Mouse (Mus musculus) testis, postnatal 14 days (tissue): Measurements from ENCODE around the gene Rab25.
"Not testable (repeated sequence)": the region's sequence is repeated elsewhere in the genome, so short reads cannot be mapped to it uniquely, and the experiment has no call there.

ENCODE experiments used
- DNase-seq: peaks from one replicate; pipeline ENCODE4 v3.0.0; 2021; ENCODE audit warnings: low spot score

Rab25 gene

GRCm38 (mm10) chr3:88548180-88548917, at the start of gene Rab25:
Gene Rab25 (minus strand): TSS chr3:88548300.
- no peak for DNase-seq

- not testable (repeated sequence) for DNase-seq
Measured at GRCm38 (mm10) chr3:88596547-88596946, 48.4 kb upstream of the Rab25 start.

GRCm38 (mm10) chr3:88593893-88594580, 45.9 kb upstream of the Rab25 start:
- DNase-seq = no peak

DNA sequence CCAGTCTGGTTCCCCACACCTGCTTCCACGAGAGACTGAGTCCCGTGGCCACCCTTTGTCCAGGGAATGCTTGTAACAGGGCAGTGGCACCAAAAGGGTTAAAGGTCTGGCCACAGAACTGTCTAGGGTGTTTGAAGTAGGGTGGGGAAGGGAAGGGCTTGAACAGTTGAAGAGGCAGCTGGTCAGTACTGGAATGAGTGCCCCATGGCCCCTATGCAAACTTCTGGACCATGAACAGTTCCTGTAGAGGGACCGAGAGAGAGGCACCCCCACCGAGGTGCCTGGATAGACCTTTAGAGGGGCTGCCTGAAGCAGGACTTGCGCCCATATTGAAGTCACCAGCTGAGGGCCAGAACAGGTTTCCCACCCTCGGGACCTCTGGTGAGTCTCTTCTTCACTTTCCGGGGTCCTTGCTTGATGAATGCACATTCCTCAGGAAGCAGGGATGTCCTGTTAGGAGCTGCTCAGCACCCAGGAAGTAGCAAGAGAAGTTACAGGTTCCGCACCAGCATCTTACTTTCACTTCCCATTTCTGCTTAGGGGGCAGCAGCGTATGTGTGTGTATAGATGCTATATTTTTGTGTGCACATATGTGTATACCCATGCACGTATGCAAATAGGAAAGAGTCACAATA, 45.0 kb upstream of the Rab25 start:
- DNase-seq = no peak

GRCm38 (mm10) chr3:88591950-88592731, 44.0 kb upstream of the Rab25 start:
- DNase-seq = no peak

- no peak for DNase-seq
Measured at GRCm38 (mm10) chr3:88591044-88591443, 42.9 kb upstream of the Rab25 start.

DNA sequence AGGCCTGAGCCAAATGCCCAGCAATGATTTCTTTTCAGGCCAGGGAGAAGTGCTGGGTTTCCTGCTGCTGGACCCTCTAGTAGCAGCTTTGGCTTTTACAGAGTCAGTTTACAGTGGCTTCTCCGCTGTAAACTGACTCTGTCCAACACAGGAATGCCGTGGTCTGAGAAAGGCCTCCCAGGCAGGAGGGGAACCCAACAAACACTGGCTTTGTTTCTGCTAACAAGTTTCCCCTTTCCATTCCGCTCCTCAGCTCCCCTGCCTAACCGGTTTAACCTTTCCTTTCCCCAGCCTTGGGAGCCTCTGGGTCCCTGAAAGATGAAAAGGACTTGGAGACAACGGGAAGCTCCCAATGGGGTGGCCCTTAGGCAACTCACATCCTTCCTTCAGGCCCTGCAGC, 42.1 kb upstream of the Rab25 start:
- no peak for DNase-seq

- DNase-seq = no peak
Measured at GRCm38 (mm10) chr3:88586640-88587039, 38.5 kb upstream of the Rab25 start.

- DNase-seq = no peak
Measured at GRCm38 (mm10) chr3:88585769-88586168, 37.7 kb upstream of the Rab25 start.

- peak; percentile 84 for DNase-seq
Measured at GRCm38 (mm10) chr3:88579454-88580117, 31.5 kb upstream of the Rab25 start.

DNA sequence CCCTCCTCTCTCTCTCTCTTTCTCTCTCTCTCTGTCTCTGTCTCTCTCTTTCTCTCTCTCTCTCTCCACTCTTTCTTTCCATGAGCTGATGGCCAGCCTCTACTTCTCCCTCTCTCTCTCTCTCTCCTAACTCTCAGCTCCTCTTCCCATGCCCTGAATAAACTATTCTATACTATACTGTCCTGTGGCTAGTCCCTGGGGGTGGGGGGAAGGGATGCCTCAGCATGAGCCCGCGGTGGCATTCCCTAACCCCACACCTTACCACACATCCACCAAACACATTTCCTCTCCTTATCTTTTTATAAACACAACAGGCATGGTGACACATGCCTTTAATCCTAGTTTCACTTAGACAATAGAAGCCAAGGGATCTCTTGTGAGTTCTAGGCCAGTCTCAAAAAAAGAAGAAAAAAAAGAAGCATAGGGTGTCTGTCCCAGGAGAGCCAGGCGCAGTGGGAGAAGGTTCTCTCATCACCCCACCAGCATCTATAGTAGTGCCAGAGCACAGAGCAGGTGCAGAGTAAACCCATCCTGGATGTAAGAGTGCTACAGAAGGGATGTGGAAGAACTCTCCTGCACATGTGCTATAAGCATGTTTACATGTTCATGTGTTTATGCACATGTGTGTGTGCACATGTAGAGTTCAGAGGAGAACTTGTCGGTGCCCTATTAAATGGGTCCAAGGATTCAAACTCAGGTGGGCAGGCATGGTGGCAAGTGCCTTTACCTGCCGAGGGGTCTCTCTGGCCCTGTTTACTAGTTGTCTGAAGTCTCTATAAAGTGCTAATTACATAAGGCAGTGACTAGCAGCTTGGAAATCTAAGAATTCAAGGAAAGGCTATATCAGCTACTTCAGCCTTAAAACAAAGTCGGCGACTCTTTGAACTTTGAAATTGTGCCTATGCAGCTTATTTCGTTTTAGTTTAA, 30.7 kb upstream of the Rab25 start:
- DNase-seq = no peak

DNA sequence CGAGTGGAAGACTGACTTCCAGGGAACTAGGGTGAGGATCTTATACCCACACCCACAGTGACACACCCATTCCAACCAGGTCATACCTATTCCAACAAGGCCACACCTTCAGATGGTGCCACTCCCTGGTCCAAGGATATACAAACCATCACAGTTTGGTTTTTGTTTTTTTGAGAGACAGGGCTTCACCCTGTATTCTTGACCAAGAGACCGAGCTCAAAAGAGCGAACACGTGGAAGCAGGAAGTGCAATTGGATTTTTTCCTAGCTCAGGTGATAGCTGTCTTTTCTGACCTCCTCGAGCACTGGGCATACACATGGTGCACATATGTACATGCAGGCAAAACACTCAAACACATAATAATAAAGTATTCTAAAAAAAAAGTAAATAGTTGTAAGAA, 29.7 kb upstream of the Rab25 start:
- not testable (repeated sequence) for DNase-seq

DNA sequence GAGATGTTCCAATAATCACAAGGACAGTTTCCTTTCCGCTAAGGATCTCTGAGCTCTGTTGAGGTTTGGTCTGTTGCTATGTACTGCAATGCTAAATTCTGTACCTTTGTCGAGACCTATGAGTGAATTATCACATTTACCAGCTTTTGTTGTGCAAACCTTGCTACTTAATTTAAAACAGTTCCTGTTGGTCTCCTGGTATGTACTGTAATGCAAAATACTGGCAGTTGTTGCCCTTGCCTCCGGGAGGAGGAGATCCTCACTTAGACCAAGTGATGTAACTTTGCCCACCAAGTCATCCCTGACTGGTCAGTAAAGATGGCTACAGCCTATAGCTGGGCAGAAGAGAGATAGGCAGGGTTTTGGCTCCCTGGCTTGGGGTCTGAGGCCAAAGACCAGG, 27.4 kb upstream of the Rab25 start, which contains the start of gene Ssr2:
Gene Ssr2, plus strand, starts transcription at position 337 of the 400 bp plus-strand sequence.
- DNase-seq = no peak

- no peak for DNase-seq
Measured at GRCm38 (mm10) chr3:88573810-88574209, 25.7 kb upstream of the Rab25 start.

- DNase-seq = no peak
Measured at GRCm38 (mm10) chr3:88572835-88573234, 24.7 kb upstream of the Rab25 start.

- no peak for DNase-seq
Measured at GRCm38 (mm10) chr3:88571856-88572255, 23.8 kb upstream of the Rab25 start.

- no peak for DNase-seq
Measured at GRCm38 (mm10) chr3:88570341-88570740, 22.2 kb upstream of the Rab25 start.

- no peak for DNase-seq
Measured at GRCm38 (mm10) chr3:88569694-88570093, 21.6 kb upstream of the Rab25 start.

GRCm38 (mm10) chr3:88569093-88569492, 21.0 kb upstream of the Rab25 start:
- DNase-seq = no peak

DNA sequence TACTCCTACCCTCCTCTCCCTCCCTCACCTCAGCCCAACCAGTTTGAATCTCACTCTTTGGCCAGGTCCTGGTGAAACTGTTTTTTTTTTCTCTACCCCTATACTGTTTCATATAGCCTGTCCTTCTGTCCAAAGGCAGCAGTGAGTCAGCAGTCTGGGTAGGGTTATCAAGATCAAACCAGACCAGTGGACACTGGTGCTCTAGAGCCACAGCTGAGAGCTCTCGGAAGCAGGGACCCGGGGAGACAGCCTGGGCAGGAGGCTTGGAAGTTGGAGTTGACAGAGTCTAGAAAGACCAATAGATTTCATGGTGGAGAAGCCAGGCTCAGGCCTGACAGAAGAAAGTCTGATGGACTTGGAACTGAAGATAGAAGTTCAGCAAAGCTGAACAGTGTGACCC, 20.5 kb upstream of the Rab25 start:
- DNase-seq = no peak

GRCm38 (mm10) chr3:88567892-88568291, 19.8 kb upstream of the Rab25 start:
- DNase-seq = no peak
